Mouse (Mus musculus) heart, postnatal 36 days (tissue): Measurements from ENCODE around the gene Vmn2r116. TPM values are rescaled to one million over a fixed set of nuclear protein-coding genes. Genes with fewer than 3 reads are reported as not detected.
"Not testable (repeated sequence)": the region's sequence is repeated elsewhere in the genome, so short reads cannot be mapped to it uniquely, and the experiment has no call there.

Experiments
- DNase-seq, 2 experiments: peaks; one replicate each; pipeline ENCODE4 v3.0.0; 2021 to 2022
- intact Hi-C: fragments of 180-260 bp; cut with DNase I; formaldehyde crosslinking; loops from one replicate; pipeline ENCODE4 v1.15.1; 2025
- total RNA-seq, 2 experiments: library from RNA; stranded (reverse); gene quantifications; 2 replicates each; pipeline ENCODE4 v1.2.3; 2021

Vmn2r116 gene
- not detected for total RNA-seq

DNA sequence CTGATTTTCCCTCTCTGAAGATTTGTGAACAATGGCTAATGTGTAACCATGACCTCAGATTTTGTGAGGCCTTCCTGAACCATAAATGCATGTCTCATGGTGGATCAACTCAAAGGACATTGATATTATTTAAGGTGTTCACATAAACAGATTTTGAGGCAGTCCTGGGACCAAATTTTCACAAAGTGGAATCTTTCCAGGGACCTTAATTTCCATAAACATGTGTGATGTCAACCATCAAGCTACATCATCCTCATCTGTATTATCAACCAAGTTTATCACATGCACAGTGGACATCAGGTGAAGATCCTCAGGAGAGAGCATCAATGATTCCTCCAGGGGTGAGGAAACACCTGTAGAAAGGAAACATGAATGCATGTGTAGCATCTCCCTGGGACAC, at the start of gene Vmn2r116:
Gene Vmn2r116 (plus strand): TSS at position 301 of the 400 bp plus-strand sequence.
- DNase-seq, intact Hi-C loops: not testable (repeated sequence)

- DNase-seq, intact Hi-C loops: not testable (repeated sequence)
These were observed 41.0 kb upstream of the Vmn2r116 start, which contains the start of gene Vmn2r115 for GRCm38 (mm10) chr17:23343441-23343840. Gene Vmn2r115, plus strand, starts transcription at chr17:23343741.

DNA sequence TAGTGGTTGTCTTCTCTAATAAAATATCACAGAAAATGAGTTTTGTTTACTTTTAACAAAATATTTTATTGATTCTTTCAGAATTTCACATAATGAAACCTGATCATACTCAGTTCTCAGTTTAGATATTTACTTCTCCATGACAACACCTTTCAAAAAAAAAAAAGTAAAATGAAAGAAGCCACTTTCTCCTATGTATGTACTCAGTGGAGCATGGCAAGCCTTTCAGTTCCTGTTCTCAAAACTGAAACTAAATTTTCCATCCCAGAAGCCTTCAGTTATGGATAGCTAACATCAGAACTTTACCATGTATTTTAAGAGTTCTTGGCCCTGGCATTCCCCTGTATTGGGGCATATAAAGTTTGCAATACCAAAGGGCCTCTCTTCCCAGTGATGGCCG, 32.8 kb upstream of the Vmn2r116 start:
- DNase-seq = no peak
- intact Hi-C loops = no loop called here

- DNase-seq = no peak
- intact Hi-C loops = no loop called here
These were observed 48.8 kb downstream of the Vmn2r116 start for GRCm38 (mm10) chr17:23433150-23433679.

Other genes starting within 250 kb of the Vmn2r116 start
- gene Zfp40, start 191.4 kb upstream of the Vmn2r116 start, total RNA-seq = 1 to 10 TPM; 3.5 to 5.8 TPM
- gene Vmn2r114, start 72.1 kb upstream of the Vmn2r116 start, total RNA-seq = not detected
- not detected for gene Vmn2r115, start 40.9 kb upstream of the Vmn2r116 start, total RNA-seq
- not detected for gene Vmn2r117, start 95.1 kb downstream of the Vmn2r116 start, total RNA-seq
- 1 to 10 TPM; 4.9 to 5.1 TPM for gene Zfp213, start 179.6 kb downstream of the Vmn2r116 start, total RNA-seq
- gene Zfp13, start 214.9 kb downstream of the Vmn2r116 start, total RNA-seq = 1 to 10 TPM; 2.4 to 4.1 TPM
- not detected for gene Zscan10, start 216.3 kb downstream of the Vmn2r116 start, total RNA-seq